Mouse (Mus musculus) left cerebral cortex, postnatal 10 days (tissue): ENCODE results near the gene Zfp526. TPM values are rescaled to one million over a fixed set of nuclear protein-coding genes. Genes with fewer than 3 reads are reported as not detected.

Experiments
- DNase-seq, 2 experiments: peaks; one replicate each; pipeline ENCODE4 v3.0.0; 2021 to 2022; ENCODE audit warnings: low spot score in 2 of 2, mixed read lengths in 1 of 2; ENCODE audit errors: extremely low spot score in 1 of 2
- intact Hi-C: fragments of 180-260 bp; cut with DNase I; formaldehyde crosslinking; loops from one replicate; pipeline ENCODE4 v1.15.1; 2025
- total RNA-seq, 2 experiments: library from RNA; stranded (reverse); gene quantifications; 2 replicates each; pipeline ENCODE4 v1.2.3; 2021

Zfp526 gene
- total RNA-seq, 2 experiments from 2014 or later, result 7.8 to 8.5 TPM

DNA sequence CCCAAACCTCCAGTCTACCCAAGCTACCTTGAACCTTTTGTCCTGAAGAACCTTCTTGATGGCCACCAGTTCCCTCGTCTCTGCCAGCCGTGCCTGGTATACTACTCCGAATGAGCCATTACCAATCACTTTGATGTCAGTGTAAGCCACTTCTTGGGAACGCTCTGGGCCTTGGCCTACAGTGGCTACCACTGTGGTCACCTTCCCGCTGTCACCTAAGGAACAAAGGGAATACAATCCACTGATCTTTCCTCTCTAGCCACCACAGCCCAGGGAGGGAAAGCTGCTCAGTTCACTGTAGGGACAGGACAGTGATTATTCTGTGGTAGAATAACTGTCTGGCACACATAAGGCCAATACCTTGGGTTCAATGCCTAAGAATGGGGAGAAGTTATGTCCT is 14.3 kb downstream of the Zfp526 start:
- DNase-seq, result no peak
- intact Hi-C loops, result no loop called here

DNA sequence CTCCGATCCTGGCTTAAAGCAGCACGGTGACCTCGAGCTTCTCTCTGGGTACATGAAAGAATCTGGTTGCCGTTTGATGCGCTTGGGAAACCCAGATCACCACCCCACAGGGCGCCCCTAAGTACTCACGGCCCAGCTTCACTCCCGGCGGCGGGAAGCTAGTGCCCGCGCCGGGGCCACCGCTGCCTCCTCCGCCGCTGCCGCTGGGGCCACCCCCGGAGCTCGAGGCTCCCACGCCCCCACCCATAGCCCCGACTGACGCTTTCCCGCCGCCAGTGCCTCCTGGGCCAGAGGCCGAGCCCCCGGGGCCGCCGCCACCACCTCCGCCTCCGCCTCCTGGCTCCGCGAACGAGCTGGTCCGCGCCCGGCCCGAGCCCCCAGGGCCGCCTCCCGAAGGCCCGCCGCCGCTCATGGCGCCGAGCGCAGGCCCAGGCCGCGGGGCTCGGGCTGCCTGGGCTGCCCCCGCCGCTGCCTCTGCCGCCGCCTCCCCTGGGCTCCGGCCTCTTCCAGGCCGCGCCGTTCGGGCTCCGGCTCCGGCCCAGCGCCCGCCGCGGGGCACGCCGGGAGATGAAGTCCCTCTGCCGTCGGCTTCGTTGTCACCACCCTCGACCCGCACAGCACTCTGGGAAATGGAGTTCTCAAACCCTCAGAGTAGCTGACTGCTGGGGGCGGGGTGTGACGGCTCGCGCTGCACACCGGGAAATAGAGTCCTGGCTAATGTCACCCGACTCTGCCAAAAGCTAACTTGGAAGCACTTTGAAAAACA is 16.2 kb downstream of the Zfp526 start, which contains the start of gene Gsk3a:
TSS of gene Gsk3a (minus strand) at position 603 of the 766 bp plus-strand sequence.
- DNase-seq, result peak; percentile 97 to 99
- intact Hi-C loops, result no loop called here

GRCm38 (mm10) chr7:25238015-25238706 is 16.9 kb downstream of the Zfp526 start:
- intact Hi-C loops, result no loop called here
- DNase-seq, result peak; percentile 94

DNA sequence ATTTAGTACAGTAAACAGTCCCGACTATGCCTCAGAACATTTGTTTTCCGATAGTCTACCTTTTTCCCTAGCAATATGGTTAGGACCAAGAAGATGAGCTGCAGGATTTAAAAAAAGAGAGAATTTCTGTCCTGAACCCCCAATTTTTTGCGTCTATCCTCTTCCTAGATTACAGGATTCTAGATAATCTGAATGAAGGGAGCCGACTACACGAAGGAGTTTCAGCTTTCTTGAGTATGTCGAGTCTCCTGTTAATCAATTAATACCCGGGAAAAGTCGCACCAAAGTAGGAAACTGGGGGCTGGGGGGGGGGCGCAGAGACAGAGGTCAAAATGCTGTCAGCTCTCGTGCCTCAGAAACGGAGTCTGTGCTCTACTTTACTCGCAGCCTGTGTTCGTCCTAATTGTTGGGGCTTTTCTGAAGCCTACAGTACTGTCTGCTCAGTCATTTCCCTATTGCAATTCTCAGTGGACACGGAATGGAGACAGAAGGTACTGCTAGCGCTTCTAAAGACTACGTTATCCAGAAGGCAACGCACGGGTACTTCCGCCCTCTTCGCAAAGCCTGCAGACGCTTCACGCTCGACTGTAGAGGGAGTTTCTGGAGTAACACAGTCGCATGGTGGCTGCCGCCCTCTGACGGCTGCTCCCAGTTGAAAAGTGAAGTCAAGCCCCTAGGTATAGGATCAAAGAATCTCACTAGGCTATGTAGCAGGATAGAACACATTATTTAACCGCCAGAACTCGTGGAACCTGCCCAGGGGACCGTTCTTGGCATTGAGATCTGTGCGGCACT is 17.8 kb downstream of the Zfp526 start:
- peak; percentile 89 to 91 for DNase-seq
- intact Hi-C loops, result no loop called here

DNA sequence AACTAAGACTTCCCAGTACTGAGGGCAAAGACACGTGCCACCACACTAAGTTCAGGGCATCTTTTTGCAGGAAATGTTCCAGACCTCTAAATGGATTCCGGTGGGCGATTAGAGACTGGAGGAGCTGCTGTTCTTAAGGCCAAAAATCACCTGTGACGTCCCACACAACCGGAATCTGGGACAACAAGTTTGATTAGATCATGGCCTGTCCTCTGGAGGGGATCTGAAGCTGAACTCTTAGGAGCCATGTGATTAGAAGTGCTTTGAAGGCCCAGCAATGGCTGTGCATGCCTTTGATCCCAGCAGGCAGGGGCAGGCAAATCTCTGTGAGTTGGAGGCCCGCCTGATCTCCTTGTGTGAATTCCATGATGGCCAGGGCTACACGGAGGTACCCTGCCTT is 19.4 kb downstream of the Zfp526 start:
- no peak for DNase-seq

GRCm38 (mm10) chr7:25241062-25241461 is 19.8 kb downstream of the Zfp526 start:
- intact Hi-C loops, result loop anchor here (5.0 kb wide), 1 partner anchor 76 kb away; the partner anchor contains the start of gene Megf8

More for the DNA sequence above, 19.4 kb downstream of the Zfp526 start:
- intact Hi-C loops, result loop anchor here (5.0 kb wide), 1 partner anchor 77 kb away; the partner anchor contains the start of gene Megf8

GRCm38 (mm10) chr7:25243361-25243760 is 22.1 kb downstream of the Zfp526 start:
- no peak for DNase-seq
- intact Hi-C loops, result loop anchor here (5.0 kb wide), 1 partner anchor 74 kb away; the partner anchor contains the start of gene Megf8

More at GRCm38 (mm10) chr7:25241062-25241461, 19.8 kb downstream of the Zfp526 start:
- peak; percentile 84 for DNase-seq

DNA sequence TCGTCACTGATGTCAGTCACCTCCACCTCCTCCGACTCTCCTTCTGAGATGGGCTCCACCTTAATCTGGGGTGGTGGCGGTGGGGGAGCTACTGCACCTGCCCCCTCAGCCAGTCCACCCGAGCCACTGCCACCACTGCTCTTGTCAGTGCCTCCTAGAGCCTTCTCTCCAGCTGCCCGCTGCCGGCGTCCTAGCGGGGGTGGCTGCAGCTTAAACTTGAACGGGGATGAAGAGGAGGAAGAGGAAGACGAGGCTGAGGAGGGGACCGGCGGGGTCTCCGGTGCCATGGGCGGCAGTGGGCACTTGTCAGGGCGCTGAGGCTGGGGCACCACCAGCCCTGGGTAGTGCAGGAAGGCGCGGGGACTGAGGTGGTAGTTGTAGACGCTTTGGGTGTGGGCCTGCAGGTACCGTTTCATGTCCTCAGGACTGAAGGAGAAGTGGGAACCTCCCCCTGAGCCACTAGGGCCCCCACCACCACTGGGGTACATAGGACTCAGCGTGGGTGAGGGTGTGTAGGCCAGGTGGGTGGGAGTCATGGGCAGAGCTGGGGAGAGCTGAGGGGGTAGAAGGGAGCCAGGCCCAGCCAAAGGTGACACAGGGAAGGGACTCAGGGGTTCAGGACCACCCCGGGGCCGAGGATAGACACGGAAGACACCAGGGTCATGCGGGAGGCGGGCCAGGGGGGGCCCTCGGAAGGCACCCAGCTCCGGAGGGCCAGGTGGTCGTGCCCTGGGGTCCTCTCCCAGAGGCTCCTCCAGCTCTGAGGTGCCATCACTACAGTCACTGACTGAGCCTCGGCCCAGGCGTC is 23.5 kb downstream of the Zfp526 start:
- DNase-seq, result peak in 1 of 2 experiments; percentile 51
- intact Hi-C loops, result loop anchor here (2.0 to 5.0 kb wide), 2 partner anchors 36 to 73 kb away; partner anchors contain the start of gene Megf8

DNA sequence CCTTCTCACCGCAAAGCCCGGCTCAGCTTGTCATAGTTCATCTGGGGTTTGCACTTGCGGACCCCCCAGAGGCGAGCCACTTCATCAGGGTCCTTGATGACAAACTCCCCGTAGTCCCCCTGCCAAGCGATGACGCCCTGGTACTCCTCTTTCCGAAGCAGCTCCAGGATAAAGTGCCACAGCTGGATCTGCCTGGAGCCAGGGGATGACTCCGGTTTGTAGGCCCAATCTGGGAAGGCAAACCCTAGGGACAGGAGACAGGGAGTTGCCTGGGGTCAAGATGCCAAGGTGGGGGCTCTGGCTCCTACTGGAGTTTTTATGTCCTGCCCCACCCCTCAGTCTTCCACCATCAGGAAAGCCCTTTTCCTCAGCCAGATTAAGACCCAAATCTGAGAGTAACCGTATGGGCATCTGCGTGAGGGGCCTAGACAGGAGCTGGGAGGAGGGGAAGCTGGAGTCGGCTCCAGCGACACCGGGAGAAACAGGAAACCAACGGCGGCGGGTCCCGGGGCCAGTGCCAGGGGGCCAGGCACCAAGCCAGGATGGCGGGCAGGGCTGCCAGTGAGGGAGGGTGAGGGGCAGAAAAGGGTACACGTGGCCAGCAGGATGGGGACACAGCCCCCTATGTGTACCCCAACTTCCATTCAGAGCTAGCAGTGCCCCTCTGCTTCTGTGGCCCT is 25.0 kb downstream of the Zfp526 start:
- intact Hi-C loops, result loop anchor here (2.0 kb wide), 1 partner anchor 29 kb away; no protein-coding TSS in a partner anchor
- peak; percentile 67 to 86 for DNase-seq

DNA sequence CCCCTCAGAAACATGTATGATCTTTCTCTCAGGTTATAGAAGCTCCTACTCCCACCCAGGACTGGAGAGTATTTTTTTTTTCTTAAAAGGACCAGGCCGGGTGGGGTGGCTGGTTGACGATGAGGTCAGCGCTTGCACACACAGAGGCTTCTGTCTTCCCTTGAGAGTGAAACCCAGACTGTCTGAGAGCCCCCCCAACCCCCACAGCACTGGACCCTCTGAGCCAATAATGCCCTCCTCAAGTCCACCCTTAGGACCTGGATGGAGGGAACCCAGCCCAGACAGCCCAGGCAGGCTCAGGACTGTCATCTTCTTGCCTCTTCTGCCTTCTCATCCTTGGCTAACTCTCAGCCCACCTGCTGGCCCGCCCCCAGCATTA is 25.5 kb downstream of the Zfp526 start:
- DNase-seq, result peak in 1 of 2 experiments; percentile 66
- intact Hi-C loops, result loop anchor here (2.0 kb wide), 1 partner anchor 28 kb away; no protein-coding TSS in a partner anchor

GRCm38 (mm10) chr7:25247498-25247897 is 26.3 kb downstream of the Zfp526 start:
- intact Hi-C loops, result loop anchor here (2.0 kb wide), 1 partner anchor 27 kb away; no protein-coding TSS in a partner anchor
- no peak for DNase-seq

- intact Hi-C loops, result no loop called here
- DNase-seq, result peak; percentile 76 to 85
Observed at GRCm38 (mm10) chr7:25248018-25248647, 26.9 kb downstream of the Zfp526 start.

GRCm38 (mm10) chr7:25248846-25249313 is 27.7 kb downstream of the Zfp526 start:
- no peak for DNase-seq
- intact Hi-C loops, result no loop called here

DNA sequence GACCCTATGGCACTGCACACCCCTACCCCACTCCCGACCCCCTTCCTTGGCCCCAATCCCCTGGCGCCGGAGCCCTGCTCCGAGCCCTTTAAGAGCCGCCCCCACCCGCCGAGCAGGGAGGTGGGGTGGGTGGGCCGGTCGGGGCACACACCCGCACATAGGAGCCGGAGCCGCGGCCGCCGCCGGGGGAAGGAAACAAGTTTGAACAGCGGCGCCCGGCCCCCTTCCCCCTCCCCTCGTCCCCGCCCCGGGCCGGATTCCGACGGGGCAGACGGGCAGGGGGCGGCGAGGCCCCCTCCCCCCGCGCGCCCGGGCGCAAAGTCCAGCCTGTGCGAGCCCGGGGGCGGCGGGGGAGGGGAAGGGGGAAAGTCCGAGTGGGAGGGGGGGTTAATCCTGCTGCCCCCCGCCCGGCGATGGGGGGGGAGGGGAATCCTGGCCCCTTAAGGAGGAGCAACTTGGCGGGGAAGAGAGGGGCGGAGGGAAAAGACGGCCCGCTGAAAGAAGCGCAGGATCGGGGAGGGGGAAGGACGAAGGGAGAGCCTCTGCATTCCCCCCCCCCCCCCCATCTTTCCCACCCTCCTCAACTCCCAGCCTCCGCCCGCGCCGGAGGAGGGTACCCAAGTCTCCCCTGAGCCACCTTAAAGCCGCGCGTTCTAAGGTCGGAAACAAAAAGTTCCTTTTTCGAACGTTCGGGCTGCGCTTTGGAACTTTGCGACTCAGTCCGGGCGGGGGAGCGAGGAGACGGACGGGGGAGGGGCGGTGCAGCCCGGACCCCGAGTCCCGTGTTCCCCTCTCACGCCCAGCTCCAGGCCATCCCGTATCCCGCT is 28.3 kb downstream of the Zfp526 start:
- DNase-seq, result peak in 1 of 2 experiments; percentile 93
- intact Hi-C loops, result no loop called here

DNA sequence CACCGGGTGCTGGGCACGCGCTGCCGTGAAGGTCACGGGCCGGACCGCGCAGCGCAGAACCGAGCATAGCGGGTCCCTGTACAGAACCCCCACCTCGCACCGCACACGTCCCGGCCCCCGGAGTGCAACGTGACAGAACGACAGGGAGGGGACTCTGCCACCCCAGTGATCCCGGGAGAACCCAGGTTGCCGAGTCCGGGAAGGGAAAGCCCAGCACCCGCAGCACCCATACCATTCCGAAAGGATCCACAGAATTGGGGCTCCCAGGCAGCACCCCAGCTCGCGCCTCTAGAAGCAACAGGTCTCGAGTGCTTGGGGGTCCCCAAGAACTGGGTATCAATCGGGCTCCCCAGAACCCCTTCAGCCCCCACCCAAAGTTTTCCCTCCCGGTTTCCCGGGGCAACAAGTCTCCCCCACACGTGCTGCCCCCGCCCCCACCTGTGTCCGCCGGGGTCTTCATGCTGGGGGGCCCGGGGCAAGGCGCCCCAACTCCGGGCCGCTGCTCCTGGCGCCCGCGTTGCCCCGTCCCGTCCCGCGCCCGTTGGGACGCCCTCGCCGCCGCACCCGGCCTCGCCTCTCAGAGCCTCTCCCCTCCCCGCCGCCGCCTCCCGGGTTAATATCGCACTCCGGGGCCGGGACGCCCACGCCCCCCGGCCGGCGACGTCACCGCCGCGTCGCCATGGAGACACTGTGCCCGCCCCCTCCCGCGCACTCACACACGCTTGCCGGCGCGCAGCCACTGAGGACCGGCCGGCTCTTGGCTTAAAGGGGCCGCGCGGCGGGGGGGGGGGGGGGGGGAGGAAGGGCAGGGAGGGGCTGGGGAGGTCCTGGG is 29.1 kb downstream of the Zfp526 start, which contains the start of gene Erf:
TSS of gene Erf (minus strand) at position 621 of the 832 bp plus-strand sequence.
- peak; percentile 92 to 97 for DNase-seq
- intact Hi-C loops, result no loop called here
